Mouse (Mus musculus) brain, adult 2 months (tissue): ENCODE measurements at regions not wholly inside any gene's neighbourhood (a gene's known extent, or its start where the extent isn't known, plus 50 kb on each side); places are given as distances from the start of the nearest gene placed in this dataset.

Experiments
- DNase-seq: peaks from one replicate; pipeline ENCODE4 v3.0.0; 2011; ENCODE audit warnings: low read depth, low spot score

GRCm38 (mm10) chr11:89932231-89932865 is 70.3 kb downstream of the Pctp start:
- peak; percentile 35 for DNase-seq

- no peak for DNase-seq
These were observed 73.3 kb downstream of the Pctp start for GRCm38 (mm10) chr11:89929115-89929988.

- no peak for DNase-seq
These were observed 75.1 kb downstream of the Pctp start for GRCm38 (mm10) chr11:89927483-89928156.

- DNase-seq, result no peak
These were observed 80.1 kb downstream of the Pctp start for GRCm38 (mm10) chr11:89922551-89922950.

- peak; percentile 71 for DNase-seq
These were observed 81.5 kb downstream of the Pctp start for GRCm38 (mm10) chr11:89921146-89921545.

- no peak for DNase-seq
These were observed 86.9 kb downstream of the Pctp start for GRCm38 (mm10) chr11:89915795-89916194.

- DNase-seq, result no peak
These were observed 88.1 kb downstream of the Pctp start for GRCm38 (mm10) chr11:89914577-89914976.

GRCm38 (mm10) chr11:89901241-89901740 is 101.4 kb downstream of the Pctp start:
- peak; percentile 52 for DNase-seq

GRCm38 (mm10) chr11:89898516-89898915 is 104.2 kb downstream of the Pctp start:
- no peak for DNase-seq

- no peak for DNase-seq
These were observed 105.8 kb downstream of the Pctp start for GRCm38 (mm10) chr11:89896854-89897253.

- peak; percentile 19 for DNase-seq
These were observed 94.1 kb upstream of the Ankfn1 start for GRCm38 (mm10) chr11:89871587-89871986.

GRCm38 (mm10) chr11:89867575-89867974 is 90.1 kb upstream of the Ankfn1 start:
- peak; percentile 71 for DNase-seq

- no peak for DNase-seq
These were observed 78.8 kb upstream of the Ankfn1 start for GRCm38 (mm10) chr11:89856184-89856769.

- DNase-seq, result no peak
These were observed 64.4 kb upstream of the Ankfn1 start for GRCm38 (mm10) chr11:89841853-89842252.

GRCm38 (mm10) chr11:89839671-89840327 is 62.3 kb upstream of the Ankfn1 start:
- DNase-seq, result peak; percentile 15

GRCm38 (mm10) chr11:89837995-89838394 is 60.5 kb upstream of the Ankfn1 start:
- no peak for DNase-seq

- no peak for DNase-seq
These were observed 59.4 kb upstream of the Ankfn1 start for GRCm38 (mm10) chr11:89836897-89837296.

- no peak for DNase-seq
These were observed 56.6 kb upstream of the Ankfn1 start for GRCm38 (mm10) chr11:89834068-89834467.

- DNase-seq, result no peak
These were observed 54.2 kb upstream of the Ankfn1 start for GRCm38 (mm10) chr11:89831577-89832110.
